Mouse (Mus musculus) lung, adult 2 months (tissue): Measurements from ENCODE around the gene Dock11.

Experiments used
- CTCF ChIP-seq: fragments of 200-500 bp; IDR thresholded peaks from 2 replicates; pipeline ENCODE4 v1.5.1; 2011; ENCODE audit warnings: mild to moderate bottlenecking, low read length, control low read depth; ENCODE audit not compliant: insufficient read depth
- POLR2A ChIP-seq: fragments of 200-500 bp; IDR thresholded peaks from 2 replicates; pipeline ENCODE4 v1.6.1; 2011; ENCODE audit warnings: low read depth, mild to moderate bottlenecking, control low read depth, low read length, borderline replicate concordance; ENCODE audit errors: extremely low read depth

DNA sequence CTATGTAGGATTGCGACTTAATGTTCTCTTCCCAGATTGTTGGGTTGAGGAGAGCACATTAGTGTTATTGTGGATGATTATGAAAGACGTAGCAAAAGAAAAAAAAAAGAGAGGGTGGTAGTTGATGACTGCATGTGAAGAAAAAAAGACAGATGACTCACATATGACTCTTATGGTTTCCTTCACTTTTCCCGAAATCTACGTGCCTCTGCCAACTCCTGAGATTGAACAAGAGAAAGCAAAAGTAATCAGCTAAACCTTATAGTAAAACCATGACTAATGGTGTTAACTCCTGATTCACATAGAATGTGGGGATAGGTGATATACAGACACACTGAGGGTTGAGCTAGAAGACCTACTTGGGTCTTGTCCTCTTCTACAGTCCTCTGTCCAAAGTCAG lies 226.5 kb downstream of the Dock11 start:
- TF ChIP-seq CTCF: no peak
- no peak for TF ChIP-seq POLR2A
